Mouse (Mus musculus) heart, embryonic 16.5 days (tissue): ENCODE measurements around the gene Gm44511. TPM values are rescaled to one million over a fixed set of nuclear protein-coding genes. Genes with fewer than 3 reads are reported as not detected.
"Not testable (repeated sequence)": the region's sequence is repeated elsewhere in the genome, so short reads cannot be mapped to it uniquely, and the experiment has no call there.

Experiments
- ATAC-seq: fragments of 200-750 bp; cut with Nextera tagmentation; replicated peaks from 2 replicates; pipeline ENCODE4 v1.8.0; 2017; ENCODE audit warnings: moderate number of reproducible peaks; ENCODE audit not compliant: insufficient read depth, low FRiP score; ENCODE audit errors: extremely low read depth
- H3K27ac ChIP-seq: fragments of 300-500 bp; sonication (generic); 2 replicates; pipeline ENCODE4 v1.5.1; 2014; ENCODE audit warnings: mild to moderate bottlenecking, low read length, control low read depth, moderate library complexity
- H3K27me3 ChIP-seq: fragments of 300-500 bp; sonication (generic); 2 replicates; pipeline ENCODE4 v1.6.1; 2014; ENCODE audit warnings: low read length, mixed read lengths; ENCODE audit not compliant: control insufficient read depth, insufficient read depth
- H3K36me3 ChIP-seq: fragments of 300-500 bp; sonication (generic); 2 replicates; pipeline ENCODE4 v1.6.1; 2014; ENCODE audit not compliant: control insufficient read depth, insufficient read depth
- H3K4me1 ChIP-seq: fragments of 300-500 bp; sonication (generic); 2 replicates; pipeline ENCODE4 v1.6.1; 2014; ENCODE audit warnings: low read length, mixed read lengths; ENCODE audit not compliant: control insufficient read depth, insufficient read depth
- H3K4me2 ChIP-seq: fragments of 300-500 bp; sonication (generic); 2 replicates; pipeline ENCODE4 v1.6.1; 2014; ENCODE audit warnings: low read depth, mild to moderate bottlenecking, control low read depth, low read length
- H3K4me3 ChIP-seq: fragments of 300-500 bp; sonication (generic); 2 replicates; pipeline ENCODE4 v1.5.1; 2014; ENCODE audit warnings: mild to moderate bottlenecking, control low read depth, low read length
- H3K9ac ChIP-seq: fragments of 300-500 bp; sonication (generic); 2 replicates; pipeline ENCODE4 v1.6.1; 2014; ENCODE audit warnings: low read length, control low read depth
- H3K9me3 ChIP-seq: fragments of 300-500 bp; sonication (generic); replicated peaks from 2 replicates; pipeline ENCODE4 v1.6.1; 2016; ENCODE audit warnings: low read length; ENCODE audit not compliant: control insufficient read depth
- WGBS: fragments of 180-500 bp; shearing (Covaris S2); extraction: QIAGEN DNeasy Blood & Tissue Kit; methylation state at CpG from one replicate; pipeline ENCODE4 v1.1.7; 2014; 5-methylcytosine and 5-hydroxymethylcytosine counted together
- polyA plus RNA-seq: library from polyadenylated mRNA; unstranded; fragments of >200 nt; fragmentation: Nextera tagmentation; extraction: Ambion mirVana; gene quantifications from 2 replicates; pipeline ENCODE4 v1.2.1, GENCODE M21; 2015

The Gm44511 gene
- polyA plus RNA-seq, 1 experiment from 2014 or later = not detected

GRCm38 (mm10) chr6:128842945-128843478 is 16.9 kb upstream of the Gm44511 start:
- H3K27me3 ChIP-seq = no peaks in the 10 kb centered on the region
- peaks cover 11% of the 10 kb centered on the region for H3K4me1 ChIP-seq
- H3K9me3 ChIP-seq = no peaks in the 10 kb centered on the region
- H3K27ac ChIP-seq = peak overlapping the region; percentile 95
- 0% methylated on average over 44 of the region's 44 CpGs for WGBS
- ATAC-seq = peak; percentile 65
- H3K9ac ChIP-seq = peak overlapping the region; percentile 90
- H3K36me3 ChIP-seq = no peaks in the 10 kb centered on the region
- peak overlapping the region; percentile 76 for H3K4me3 ChIP-seq
- H3K4me2 ChIP-seq = peak overlapping the region; percentile 58

- no peaks in the 10 kb centered on the region for H3K36me3 ChIP-seq
- peak overlapping the region; percentile 58 for H3K4me2 ChIP-seq
- no peaks in the 10 kb centered on the region for H3K27me3 ChIP-seq
- under 1% methylated on average over 20 of the region's 20 CpGs for WGBS
- peak overlapping the region; percentile 76 for H3K4me3 ChIP-seq
- peak overlapping the region; percentile 86 for H3K9ac ChIP-seq
- peak overlapping the region; percentile 95 for H3K27ac ChIP-seq
- H3K9me3 ChIP-seq = no peaks in the 10 kb centered on the region
- no peak for ATAC-seq
- peaks cover 11% of the 10 kb centered on the region for H3K4me1 ChIP-seq
Measured at GRCm38 (mm10) chr6:128842356-128842944, 16.3 kb upstream of the Gm44511 start.

GRCm38 (mm10) chr6:128841327-128842089 is 15.4 kb upstream of the Gm44511 start:
- no peaks in the 10 kb centered on the region for H3K27me3 ChIP-seq
- ATAC-seq = no peak
- 39% methylated on average over 4 of the region's 4 CpGs for WGBS
- H3K4me3 ChIP-seq = peak overlapping the region; percentile 76; the same call in 1 of the 2 replicates
- H3K36me3 ChIP-seq = no peaks in the 10 kb centered on the region
- no peaks in the 10 kb centered on the region for H3K9me3 ChIP-seq
- H3K9ac ChIP-seq = no peak overlapping the region
- H3K27ac ChIP-seq = no peak overlapping the region
- peaks cover 11% of the 10 kb centered on the region for H3K4me1 ChIP-seq
- peak overlapping the region; percentile 58 for H3K4me2 ChIP-seq

- H3K4me3 ChIP-seq, H3K27ac ChIP-seq, H3K9me3 ChIP-seq, H3K4me2 ChIP-seq, H3K27me3 ChIP-seq, H3K36me3 ChIP-seq, ATAC-seq, H3K9ac ChIP-seq: not testable (repeated sequence)
- peaks cover 11% of the 10 kb centered on the region for H3K4me1 ChIP-seq
- WGBS = 76% methylated on average over 3 of the region's 3 CpGs
Measured at GRCm38 (mm10) chr6:128840669-128841068, 14.6 kb upstream of the Gm44511 start.

- Histone ChIP-seq H3K4me2 (peak overlapping the region; percentile 79), H3K36me3 (no peaks in the 10 kb centered on the region), H3K27me3 (no peaks in the 10 kb centered on the region), H3K9ac (no peak overlapping the region), H3K4me1 (peaks cover 8% of the 10 kb centered on the region), H3K9me3 (no peaks in the 10 kb centered on the region), H3K27ac (peak overlapping the region; percentile 96; the same call in 1 of the 2 replicates), H3K4me3 (peak overlapping the region; percentile 87; the same call in 1 of the 2 replicates)
- ATAC-seq = no peak
- WGBS = 54% methylated on average over 7 of the region's 7 CpGs
Measured at GRCm38 (mm10) chr6:128839921-128840320, 13.8 kb upstream of the Gm44511 start.

- Histone ChIP-seq H3K9ac (peak overlapping the region; percentile 67), H3K4me2 (peak overlapping the region; percentile 79), H3K4me3 (peak overlapping the region; percentile 87), H3K9me3 (no peaks in the 10 kb centered on the region), H3K27me3 (no peaks in the 10 kb centered on the region), H3K36me3 (no peaks in the 10 kb centered on the region), H3K4me1 (peaks cover 8% of the 10 kb centered on the region), H3K27ac (peak overlapping the region; percentile 96)
- ATAC-seq = peak; percentile 19; the same call in 1 of the 2 replicates
- 0% methylated on average over 17 of the region's 17 CpGs for WGBS
Measured at GRCm38 (mm10) chr6:128839266-128839771, 13.2 kb upstream of the Gm44511 start.

GRCm38 (mm10) chr6:128838342-128839265 is 12.5 kb upstream of the Gm44511 start:
- no peaks in the 10 kb centered on the region for H3K9me3 ChIP-seq
- peaks cover 5% of the 10 kb centered on the region for H3K4me1 ChIP-seq
- under 1% methylated on average over 49 of the region's 49 CpGs for whole genome bisulfite sequencing
- H3K9ac ChIP-seq = peak overlapping the region; percentile 92
- H3K27me3 ChIP-seq = no peaks in the 10 kb centered on the region
- no peaks in the 10 kb centered on the region for H3K36me3 ChIP-seq
- H3K27ac ChIP-seq = peak overlapping the region; percentile 96
- H3K4me3 ChIP-seq = peak overlapping the region; percentile 87
- peak; percentile 64 for ATAC-seq
- H3K4me2 ChIP-seq = peak overlapping the region; percentile 79

- H3K9me3 ChIP-seq = no peaks in the 10 kb centered on the region
- no peaks in the 10 kb centered on the region for H3K27me3 ChIP-seq
- H3K4me1 ChIP-seq = peaks cover 5% of the 10 kb centered on the region
- H3K4me2 ChIP-seq = peak overlapping the region; percentile 79
- H3K4me3 ChIP-seq = peak overlapping the region; percentile 87
- peak overlapping the region; percentile 53 for H3K27ac ChIP-seq
- peak overlapping the region; percentile 52 for H3K9ac ChIP-seq
- H3K36me3 ChIP-seq = no peaks in the 10 kb centered on the region
- WGBS = 2% methylated on average over 14 of the region's 14 CpGs
- ATAC-seq = no peak
Measured at GRCm38 (mm10) chr6:128837454-128838341, 11.6 kb upstream of the Gm44511 start.
